Mouse (Mus musculus) heart, embryonic 16.5 days (tissue): ENCODE measurements around the gene Hist1h4n. TPM values are rescaled to one million over a fixed set of nuclear protein-coding genes. Genes with fewer than 3 reads are reported as not detected.
"Not testable (repeated sequence)": the region's sequence is repeated elsewhere in the genome, so short reads cannot be mapped to it uniquely, and the experiment has no call there.

ENCODE experiments used
- ATAC-seq: fragments of 200-750 bp; cut with Nextera tagmentation; replicated peaks from 2 replicates; pipeline ENCODE4 v1.8.0; 2017; ENCODE audit warnings: moderate number of reproducible peaks; ENCODE audit not compliant: insufficient read depth, low FRiP score; ENCODE audit errors: extremely low read depth
- H3K27ac ChIP-seq: fragments of 300-500 bp; sonication (generic); 2 replicates; pipeline ENCODE4 v1.5.1; 2014; ENCODE audit warnings: mild to moderate bottlenecking, low read length, control low read depth, moderate library complexity
- H3K27me3 ChIP-seq: fragments of 300-500 bp; sonication (generic); 2 replicates; pipeline ENCODE4 v1.6.1; 2014; ENCODE audit warnings: low read length, mixed read lengths; ENCODE audit not compliant: control insufficient read depth, insufficient read depth
- H3K36me3 ChIP-seq: fragments of 300-500 bp; sonication (generic); 2 replicates; pipeline ENCODE4 v1.6.1; 2014; ENCODE audit not compliant: control insufficient read depth, insufficient read depth
- H3K4me1 ChIP-seq: fragments of 300-500 bp; sonication (generic); 2 replicates; pipeline ENCODE4 v1.6.1; 2014; ENCODE audit warnings: low read length, mixed read lengths; ENCODE audit not compliant: control insufficient read depth, insufficient read depth
- H3K4me2 ChIP-seq: fragments of 300-500 bp; sonication (generic); 2 replicates; pipeline ENCODE4 v1.6.1; 2014; ENCODE audit warnings: low read depth, mild to moderate bottlenecking, control low read depth, low read length
- H3K4me3 ChIP-seq: fragments of 300-500 bp; sonication (generic); 2 replicates; pipeline ENCODE4 v1.5.1; 2014; ENCODE audit warnings: mild to moderate bottlenecking, control low read depth, low read length
- H3K9ac ChIP-seq: fragments of 300-500 bp; sonication (generic); 2 replicates; pipeline ENCODE4 v1.6.1; 2014; ENCODE audit warnings: low read length, control low read depth
- H3K9me3 ChIP-seq: fragments of 300-500 bp; sonication (generic); replicated peaks from 2 replicates; pipeline ENCODE4 v1.6.1; 2016; ENCODE audit warnings: low read length; ENCODE audit not compliant: control insufficient read depth
- WGBS: fragments of 180-500 bp; shearing (Covaris S2); extraction: QIAGEN DNeasy Blood & Tissue Kit; methylation state at CpG from one replicate; pipeline ENCODE4 v1.1.7; 2014; 5-methylcytosine and 5-hydroxymethylcytosine counted together
- polyA plus RNA-seq: library from polyadenylated mRNA; unstranded; fragments of >200 nt; fragmentation: Nextera tagmentation; extraction: Ambion mirVana; gene quantifications from 2 replicates; pipeline ENCODE4 v1.2.1, GENCODE M21; 2015

Gene Hist1h4n
- polyA plus RNA-seq: 6.3 and 7.5 TPM in 2 replicates

- H3K9me3 ChIP-seq, H3K27ac ChIP-seq, H3K36me3 ChIP-seq, H3K4me1 ChIP-seq, H3K9ac ChIP-seq, H3K27me3 ChIP-seq: not testable (repeated sequence)
- under 1% methylated on average over 25 of the region's 58 CpGs for WGBS
- peak; percentile 80 for ATAC-seq
- Histone ChIP-seq H3K4me3 (0 out of 2 replicates have a peak within 1 kb of the TSS, but pooled peaks have one; percentile 21), H3K4me2 (peak within 1 kb of the TSS; percentile 36; the same call in 1 of the 2 replicates)
Measured at GRCm38 (mm10) chr13:21831418-21832394, at the start of gene Hist1h4n. Hist1h4n (minus strand) TSS chr13:21832196.

GRCm38 (mm10) chr13:21880735-21881134 lies 48.7 kb upstream of the Hist1h4n start:
- H3K4me2 ChIP-seq: no peak overlapping the region
- no peaks in the 10 kb centered on the region for H3K36me3 ChIP-seq
- H3K27ac ChIP-seq: no peak overlapping the region
- H3K9ac ChIP-seq: no peak overlapping the region
- 0 out of 2 replicates have a peak, but pooled peaks cover 2% of the 10 kb centered on the region for H3K4me1 ChIP-seq
- H3K9me3 ChIP-seq: no peaks in the 10 kb centered on the region
- H3K27me3 ChIP-seq: no peaks in the 10 kb centered on the region
- ATAC-seq: no peak
- no peak overlapping the region for H3K4me3 ChIP-seq
- 79% methylated on average over 6 of the region's 6 CpGs for WGBS

DNA sequence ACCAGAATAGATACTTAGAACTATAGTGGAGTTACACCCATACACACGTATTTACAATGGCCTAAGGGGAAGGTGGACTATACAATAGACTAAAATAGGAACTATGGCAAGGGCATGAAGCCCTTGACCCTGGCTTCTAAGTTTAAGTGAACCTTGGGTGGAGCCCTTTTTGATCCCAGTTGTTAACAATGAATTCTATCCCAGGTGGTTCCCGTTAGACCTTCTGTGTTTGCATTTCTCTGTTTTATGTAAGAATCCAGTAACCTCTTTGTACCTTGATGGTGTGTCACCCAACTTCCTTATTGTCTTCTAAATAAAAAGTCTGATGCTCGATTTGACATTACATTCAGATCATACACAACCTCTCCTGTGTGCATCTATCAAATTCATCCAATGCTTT lies 33.5 kb upstream of the Hist1h4n start:
- not testable (repeated sequence) for H3K9me3 ChIP-seq, H3K27ac ChIP-seq, H3K27me3 ChIP-seq, ATAC-seq, H3K4me1 ChIP-seq, H3K4me3 ChIP-seq, H3K9ac ChIP-seq, H3K4me2 ChIP-seq, H3K36me3 ChIP-seq
- 73% methylated on average over 3 of the region's 3 CpGs for WGBS

- no peak overlapping the region for H3K4me2 ChIP-seq
- ATAC-seq: no peak
- no peaks in the 10 kb centered on the region for H3K36me3 ChIP-seq
- H3K27ac ChIP-seq: no peak overlapping the region
- H3K4me1 ChIP-seq: no peaks in the 10 kb centered on the region
- H3K4me3 ChIP-seq: no peak overlapping the region
- no peaks in the 10 kb centered on the region for H3K9me3 ChIP-seq
- H3K27me3 ChIP-seq: no peaks in the 10 kb centered on the region
- no peak overlapping the region for H3K9ac ChIP-seq
- WGBS: 20% methylated on average over 5 of the region's 5 CpGs
Measured at GRCm38 (mm10) chr13:21861608-21862007, 29.6 kb upstream of the Hist1h4n start.

GRCm38 (mm10) chr13:21855698-21856162 lies 23.7 kb upstream of the Hist1h4n start:
- peak overlapping the region; percentile 61; the same call in 1 of the 2 replicates for H3K9ac ChIP-seq
- peaks cover 9% of the 10 kb centered on the region for H3K4me1 ChIP-seq
- H3K9me3 ChIP-seq: no peaks in the 10 kb centered on the region
- no peak overlapping the region for H3K27ac ChIP-seq
- H3K4me2 ChIP-seq: peak overlapping the region; percentile 70
- H3K27me3 ChIP-seq: no peaks in the 10 kb centered on the region
- no peaks in the 10 kb centered on the region for H3K36me3 ChIP-seq
- ATAC-seq: no peak
- 4% methylated on average over 15 of the region's 15 CpGs for WGBS
- H3K4me3 ChIP-seq: peak overlapping the region; percentile 59

DNA sequence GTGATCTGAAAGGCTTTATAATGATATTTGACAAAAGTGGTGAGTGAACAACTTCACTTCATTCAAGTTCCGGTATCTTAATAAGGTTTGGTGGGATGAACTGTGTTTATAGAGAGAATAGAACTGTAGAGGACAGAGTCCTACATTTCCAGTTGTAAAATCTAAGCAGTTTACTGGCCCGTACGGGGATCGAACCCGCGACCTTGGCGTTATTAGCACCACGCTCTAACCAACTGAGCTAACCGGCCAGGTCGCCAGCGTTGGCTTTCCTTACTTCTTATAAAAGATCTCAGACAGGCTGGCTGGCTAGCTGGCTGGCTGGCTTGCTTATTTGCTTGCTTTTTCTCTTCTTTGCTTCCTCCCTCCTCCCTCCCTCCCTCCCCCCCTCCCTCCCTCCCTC lies 23.1 kb upstream of the Hist1h4n start:
- H3K4me3 ChIP-seq: peak overlapping the region; percentile 59
- H3K27me3 ChIP-seq: no peaks in the 10 kb centered on the region
- 9% methylated on average over 11 of the region's 11 CpGs for WGBS
- H3K4me2 ChIP-seq: peak overlapping the region; percentile 70
- H3K36me3 ChIP-seq: no peaks in the 10 kb centered on the region
- H3K9me3 ChIP-seq: no peaks in the 10 kb centered on the region
- H3K27ac ChIP-seq: no peak overlapping the region
- ATAC-seq: peak; percentile 33; the same call in 1 of the 2 replicates
- H3K9ac ChIP-seq: no peak overlapping the region
- H3K4me1 ChIP-seq: peaks cover 9% of the 10 kb centered on the region

DNA sequence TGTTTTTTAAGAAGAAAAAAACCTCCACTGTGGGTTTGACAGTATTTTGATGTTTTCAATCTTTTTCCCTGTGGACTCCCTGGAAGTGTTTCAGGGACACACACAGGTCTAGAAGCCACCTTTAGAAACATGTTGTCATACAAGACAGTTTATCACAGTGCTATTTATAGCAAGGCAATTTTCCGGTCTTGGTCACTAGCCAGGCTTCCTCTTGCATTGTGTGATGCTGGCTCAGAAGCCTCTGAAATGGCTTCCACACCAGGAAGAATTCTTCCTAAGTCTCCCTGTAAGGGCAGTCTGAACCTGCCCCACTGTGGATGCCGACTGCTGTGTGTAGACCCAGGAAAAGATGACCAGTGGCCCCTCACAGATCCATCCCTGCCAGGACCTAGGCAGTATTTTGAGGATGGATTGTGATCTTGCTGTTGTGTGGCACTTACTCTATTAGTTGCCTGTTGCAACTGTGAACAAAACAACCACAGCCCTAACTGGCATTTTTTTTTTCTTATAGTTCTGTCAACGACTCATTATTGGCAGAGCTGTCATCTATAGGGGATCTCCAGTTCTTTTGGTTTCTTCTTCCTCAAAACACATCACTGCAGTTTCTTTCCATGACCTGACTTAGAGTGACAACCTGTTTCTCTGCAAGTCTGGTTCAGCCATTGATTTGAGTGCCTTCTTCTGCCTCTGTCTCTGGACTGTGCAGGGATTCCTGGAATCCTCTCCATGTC lies 20.4 kb upstream of the Hist1h4n start:
- Histone ChIP-seq H3K27ac (peak overlapping the region; percentile 87), H3K36me3 (no peaks in the 10 kb centered on the region), H3K4me2 (peak overlapping the region; percentile 19; the same call in 1 of the 2 replicates), H3K9ac (no peak overlapping the region), H3K27me3 (no peaks in the 10 kb centered on the region), H3K4me1 (peaks cover 9% of the 10 kb centered on the region), H3K9me3 (no peaks in the 10 kb centered on the region), H3K4me3 (no peak overlapping the region)
- ATAC-seq: peak; percentile 82
- 28% methylated on average over 3 of the region's 3 CpGs for WGBS

DNA sequence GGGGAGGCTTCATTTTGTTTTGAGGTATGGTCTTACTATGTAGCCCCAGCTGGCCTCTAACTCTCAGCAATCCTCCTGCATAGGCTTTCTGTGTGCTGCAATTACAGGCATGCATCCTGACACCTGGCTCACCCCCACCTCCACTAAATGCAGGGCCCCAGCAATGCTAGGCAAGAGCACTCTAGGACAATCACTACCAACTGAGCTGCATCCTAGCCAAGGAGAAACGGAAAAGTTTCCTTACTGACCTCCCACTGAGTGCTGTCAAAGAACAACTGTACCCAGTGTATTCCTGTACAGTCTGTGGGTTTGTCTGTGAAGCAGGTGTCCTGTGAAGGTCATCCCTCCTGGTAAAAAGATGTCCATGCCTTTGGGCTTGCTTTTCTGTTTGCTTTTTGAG lies 18.7 kb upstream of the Hist1h4n start:
- WGBS: 28% methylated on average over 1 of the region's 1 CpGs
- ATAC-seq, H3K27ac ChIP-seq: not testable (repeated sequence)

More for the DNA sequence above, 18.7 kb upstream of the Hist1h4n start:
- not testable (repeated sequence) for H3K4me1 ChIP-seq, H3K4me2 ChIP-seq, H3K9ac ChIP-seq, H3K9me3 ChIP-seq, H3K27me3 ChIP-seq, H3K36me3 ChIP-seq, H3K4me3 ChIP-seq
